ENCODE assay signal across 9 mouse cellular contexts in the genomic region with DNA sequence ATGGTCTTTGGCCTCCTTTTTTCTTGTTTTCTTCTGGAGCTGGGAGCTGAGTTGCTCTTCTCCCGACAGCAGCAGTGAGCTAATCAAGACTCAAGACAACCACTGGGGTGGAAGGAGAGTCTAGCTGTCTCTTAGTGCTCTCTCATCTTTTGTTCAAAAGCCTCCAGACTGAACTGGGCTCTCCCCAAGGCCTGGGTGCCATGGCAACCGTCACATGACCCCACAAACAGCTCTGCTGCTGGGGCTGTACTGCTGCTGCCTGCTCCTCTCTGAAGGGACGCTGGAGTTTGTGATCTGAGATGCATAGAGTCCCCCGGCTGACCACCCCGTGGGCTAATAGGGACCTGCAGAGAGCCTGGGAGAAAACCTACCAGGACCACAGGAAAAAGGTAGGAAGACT. TPM values are rescaled to one million over a fixed set of nuclear protein-coding genes. Genes with fewer than 3 reads are reported as not detected.
DNase-seq lines count a peak whose midpoint lies in the region; ATAC-seq lines count a peak whose summit lies in the region.
"Had no signal": no experiment of that assay in that cellular context is flagged by ENCODE, and none has a peak within 500 bp of the region (broad histone marks: within the 10 kb centered on the region; RNA-seq: fewer than 3 reads in every experiment).

A gene (plus strand): TSS at position 222 of the 400 bp plus-strand sequence.

- H3K4me3 ChIP-seq in megakaryocyte, embryonic 14.5 days (replicated peaks) = peak within 1 kb of the TSS; percentile 69
- H3K4me3 ChIP-seq in forebrain, embryonic 15.5 days = peak within 1 kb of the TSS; percentile 21; the same call in 1 of the 2 replicates
- no peak within 1 kb of the TSS for H3K4me3 ChIP-seq in intestine, embryonic 15.5 days (replicated peaks)

- no peaks in the 10 kb centered on the region for H3K27me3 ChIP-seq in megakaryocyte, embryonic 14.5 days (replicated peaks)
- H3K27me3 ChIP-seq in forebrain, embryonic 15.5 days = no peaks in the 10 kb centered on the region
- H3K27me3 ChIP-seq in intestine, embryonic 15.5 days (replicated peaks) = no peaks in the 10 kb centered on the region

- no peak for ATAC-seq in megakaryocyte, adult 5-6 weeks (ENCODE audit: poor library complexity, severe bottlenecking)
- ATAC-seq in forebrain, embryonic 15.5 days (replicated peaks) = peak; percentile 99
- ATAC-seq in intestine, embryonic 15.5 days = peak; percentile 71; the same call in 1 of the 2 replicates
- ATAC-seq in erythroblast, adult 5-6 weeks (replicated peaks; ENCODE audit: low FRiP score, poor library complexity, severe bottlenecking) = no peak

- H3K9ac ChIP-seq in forebrain, embryonic 15.5 days (replicated peaks) = 0 out of 2 replicates have a peak within 1 kb of the TSS, but pooled peaks have one; percentile 28
- H3K9ac ChIP-seq in intestine, embryonic 15.5 days = no peak within 1 kb of the TSS
- H3K9ac ChIP-seq: liver, embryonic 14.5 days had no signal

- H3K36me3 ChIP-seq in megakaryocyte, embryonic 14.5 days (replicated peaks; ENCODE audit: low read length) = peaks cover 7% of the 10 kb centered on the region
- no peaks in the 10 kb centered on the region for H3K36me3 ChIP-seq in forebrain, embryonic 15.5 days
- H3K36me3 ChIP-seq in intestine, embryonic 15.5 days = no peaks in the 10 kb centered on the region

- under 1% methylated on average over 5 of the region's 5 CpGs for WGBS in forebrain, embryonic 15.5 days
- 15% methylated on average over 5 of the region's 5 CpGs for WGBS in intestine, embryonic 15.5 days

- no peaks in the 10 kb centered on the region for H3K9me3 ChIP-seq in megakaryocyte, embryonic 14.5 days
- H3K9me3 ChIP-seq in forebrain, embryonic 15.5 days = no peaks in the 10 kb centered on the region
- H3K9me3 ChIP-seq in intestine, embryonic 15.5 days = no peaks in the 10 kb centered on the region

- H3K4me1 ChIP-seq in megakaryocyte, embryonic 14.5 days = peaks cover 74% of the 10 kb centered on the region
- peaks cover 11% of the 10 kb centered on the region for H3K4me1 ChIP-seq in forebrain, embryonic 15.5 days
- H3K4me1 ChIP-seq in intestine, embryonic 15.5 days (replicated peaks) = peaks cover 7% of the 10 kb centered on the region

- H3K4me2 ChIP-seq in forebrain, embryonic 15.5 days (replicated peaks) = peak within 1 kb of the TSS; percentile 29
- no peak within 1 kb of the TSS for H3K4me2 ChIP-seq in intestine, embryonic 15.5 days (replicated peaks)

- H3K27ac ChIP-seq in forebrain, embryonic 15.5 days (replicated peaks) = peak within 1 kb of the TSS; percentile 78
- no peak within 1 kb of the TSS for H3K27ac ChIP-seq in intestine, embryonic 15.5 days
- H3K27ac ChIP-seq: liver, embryonic 14.5 days had no signal

- DNase-seq in adrenal gland, adult 2 months = peak; percentile 69
- peak; percentile 40 for DNase-seq in lung, postnatal 14 days
- DNase-seq in retina, postnatal 7 days (ENCODE audit: low read depth, low spot score) = peak; percentile 40

RNA-seq across cellular contexts. Expression of the gene that starts here (rescaled TPM):
- 6.9 TPM in 1 of 2 replicates, not detected in the other for polyA plus RNA-seq in megakaryocyte, embryonic 14.5 days (2012; ENCODE audit: insufficient read depth, low replicate concordance)
- total RNA-seq in megakaryocyte, adult 5-6 weeks (2015) = not detected in 2 replicates
- total RNA-seq in megakaryocyte, adult 5-6 weeks (2017) = not detected in 2 replicates
- not detected for total RNA-seq in adrenal gland, adult 2 months (2021)
- polyA plus RNA-seq in adrenal gland, adult 2 months (2012; rRNA removed) = 0.13 and 0.45 TPM in 2 replicates
- 0.75 and 1.2 TPM in 2 replicates for polyA plus RNA-seq in forebrain, embryonic 15.5 days (2015; fragmentation: Nextera tagmentation; extraction: Ambion mirVana)
- polyA plus RNA-seq in intestine, embryonic 15.5 days (2015; fragmentation: Nextera tagmentation; extraction: Ambion mirVana) = 0.10 TPM in 1 of 2 replicates, not detected in the other
- total RNA-seq in erythroblast, adult 5-6 weeks (2015; ENCODE audit: low replicate concordance) = not detected in 2 replicates
- total RNA-seq in erythroblast, adult 5-6 weeks (2017; ENCODE audit: low replicate concordance) = not detected in 2 replicates

Comparison
In these comparisons a context has a peak if more than half of its experiments do, and no peak if none do; other contexts are left out.
1. Peak in DNase-seq in adrenal gland, adult 2 months; RNA of the gene not detected or under 1 TPM.
2. Peak in ATAC-seq in intestine, embryonic 15.5 days; RNA of the gene not detected or under 1 TPM.